Mouse (Mus musculus): Measurements from ENCODE around the gene Kif7. TPM values are rescaled to one million over a fixed set of nuclear protein-coding genes. Genes with fewer than 3 reads are reported as not detected.

The Kif7 gene
- polyA plus RNA-seq, 1 experiment from 2014 or later: 7.6 TPM

GRCm38 (mm10) chr7:79747659-79748058, 32.1 kb upstream of the Kif7 start:
- peaks cover 3% of the 10 kb centered on the region; the same call in 1 of the 2 replicates for H3K4me1 ChIP-seq (ENCODE audit: insufficient read depth)
- ATAC-seq (ENCODE audit: insufficient read depth): no peak
- no peak overlapping the region for H3K27ac ChIP-seq (ENCODE audit: low read depth)
- no peaks in the 10 kb centered on the region for H3K9me3 ChIP-seq (ENCODE audit: low read depth, low read length)
- no peak for DNase-seq
- no peaks in the 10 kb centered on the region for H3K27me3 ChIP-seq (ENCODE audit: insufficient read depth, low read length)
- no peaks in the 10 kb centered on the region for H3K36me3 ChIP-seq (ENCODE audit: insufficient read depth)
- H3K4me3 ChIP-seq (ENCODE audit: low read depth, low read length): no peak overlapping the region
- 79% methylated on average over 6 of the region's 6 CpGs for WGBS
- no peak for TF ChIP-seq CTCF (IDR thresholded peaks at IDR 0.05; ENCODE audit: low read depth)
- H3K4me2 ChIP-seq: no peak overlapping the region
- H3K9ac ChIP-seq: no peak overlapping the region

- H3K27ac ChIP-seq (ENCODE audit: low read depth): no peak overlapping the region
Observed at GRCm38 (mm10) chr7:79744585-79744984, 29.1 kb upstream of the Kif7 start.

GRCm38 (mm10) chr7:79744051-79744450, 28.5 kb upstream of the Kif7 start:
- WGBS: 91% methylated on average over 9 of the region's 9 CpGs

More at GRCm38 (mm10) chr7:79744585-79744984, 29.1 kb upstream of the Kif7 start:
- no peak for TF ChIP-seq CTCF (IDR thresholded peaks at IDR 0.05; ENCODE audit: low read depth)
- H3K36me3 ChIP-seq (ENCODE audit: insufficient read depth): no peaks in the 10 kb centered on the region
- DNase-seq: no peak
- no peak for ATAC-seq (ENCODE audit: insufficient read depth)
- no peak overlapping the region for H3K4me3 ChIP-seq (ENCODE audit: low read depth, low read length)
- 82% methylated on average over 5 of the region's 5 CpGs for WGBS
- H3K9me3 ChIP-seq (ENCODE audit: low read depth, low read length): no peaks in the 10 kb centered on the region
- H3K4me1 ChIP-seq (ENCODE audit: insufficient read depth): peaks cover 3% of the 10 kb centered on the region; the same call in 1 of the 2 replicates
- no peaks in the 10 kb centered on the region for H3K27me3 ChIP-seq (ENCODE audit: insufficient read depth, low read length)
- H3K4me2 ChIP-seq: no peak overlapping the region
- no peak overlapping the region for H3K9ac ChIP-seq

GRCm38 (mm10) chr7:79742659-79743536, 27.4 kb upstream of the Kif7 start, which contains the start of the genes Pex11a and Wdr93:
Gene Pex11a, minus strand, starts transcription at chr7:79743131.
Gene Wdr93, plus strand, starts transcription at chr7:79743163.
- Histone ChIP-seq H3K27me3 (ENCODE audit: insufficient read depth, low read length) (no peaks in the 10 kb centered on the region), H3K36me3 (ENCODE audit: insufficient read depth) (no peaks in the 10 kb centered on the region), H3K27ac (ENCODE audit: low read depth) (no peak within 1 kb of the TSS), H3K4me3 (ENCODE audit: low read depth, low read length) (peak within 1 kb of the TSS; percentile 71), H3K4me2 (peak within 1 kb of the TSS; percentile 99), H3K4me1 (ENCODE audit: insufficient read depth) (peaks cover 3% of the 10 kb centered on the region; the same call in 1 of the 2 replicates), H3K9ac (peak within 1 kb of the TSS; percentile 59), H3K9me3 (ENCODE audit: low read depth, low read length) (no peaks in the 10 kb centered on the region)
- peak; percentile 94 for DNase-seq
- peak; percentile 92 for ATAC-seq (ENCODE audit: insufficient read depth)
- 2% methylated on average over 46 of the region's 46 CpGs for WGBS
- peak; percentile 19; the same call in 1 of the 2 replicates for TF ChIP-seq CTCF (IDR thresholded peaks at IDR 0.05; ENCODE audit: low read depth)

More at GRCm38 (mm10) chr7:79744051-79744450, 28.5 kb upstream of the Kif7 start:
- ATAC-seq (ENCODE audit: insufficient read depth): no peak
- no peaks in the 10 kb centered on the region for H3K27me3 ChIP-seq (ENCODE audit: insufficient read depth, low read length)
- TF ChIP-seq CTCF (IDR thresholded peaks at IDR 0.05; ENCODE audit: low read depth): no peak
- H3K4me1 ChIP-seq (ENCODE audit: insufficient read depth): peaks cover 3% of the 10 kb centered on the region; the same call in 1 of the 2 replicates
- H3K9ac ChIP-seq: no peak overlapping the region
- DNase-seq: no peak
- H3K36me3 ChIP-seq (ENCODE audit: insufficient read depth): no peaks in the 10 kb centered on the region
- no peak overlapping the region for H3K4me2 ChIP-seq
- H3K9me3 ChIP-seq (ENCODE audit: low read depth, low read length): no peaks in the 10 kb centered on the region
- H3K4me3 ChIP-seq (ENCODE audit: low read depth, low read length): no peak overlapping the region
- no peak overlapping the region for H3K27ac ChIP-seq (ENCODE audit: low read depth)

DNA sequence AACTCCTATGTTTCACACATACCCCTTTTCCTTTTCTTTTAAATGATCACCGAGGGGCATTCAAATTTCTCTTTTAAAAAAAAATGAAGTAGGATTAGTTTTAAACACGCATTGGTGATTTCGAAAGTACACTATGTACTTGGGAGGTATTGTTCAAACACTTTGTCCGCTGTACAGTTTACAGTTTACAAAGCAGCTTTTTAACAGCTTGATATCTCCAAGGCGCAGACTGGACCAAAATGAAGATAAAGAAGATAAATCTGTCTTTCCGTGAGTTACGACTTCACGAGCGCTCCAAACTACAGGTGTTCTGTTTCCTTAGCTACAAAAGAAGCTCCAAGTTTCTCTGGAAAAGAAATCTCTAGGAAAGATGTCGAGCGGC, 26.7 kb upstream of the Kif7 start:
- DNase-seq (no peak), ATAC-seq (ENCODE audit: insufficient read depth) (no peak)
- Histone ChIP-seq H3K4me1 (ENCODE audit: insufficient read depth) (peaks cover 3% of the 10 kb centered on the region; the same call in 1 of the 2 replicates), H3K4me3 (ENCODE audit: low read depth, low read length) (peak overlapping the region; percentile 71), H3K27me3 (ENCODE audit: insufficient read depth, low read length) (no peaks in the 10 kb centered on the region), H3K27ac (ENCODE audit: low read depth) (no peak overlapping the region), H3K9ac (peak overlapping the region; percentile 59), H3K9me3 (ENCODE audit: low read depth, low read length) (no peaks in the 10 kb centered on the region), H3K4me2 (peak overlapping the region; percentile 99), H3K36me3 (ENCODE audit: insufficient read depth) (no peaks in the 10 kb centered on the region)
- WGBS: 13% methylated on average over 11 of the region's 11 CpGs
- no peak for TF ChIP-seq CTCF (IDR thresholded peaks at IDR 0.05; ENCODE audit: low read depth)

- Histone ChIP-seq H3K27me3 (ENCODE audit: insufficient read depth, low read length) (no peaks in the 10 kb centered on the region), H3K4me2 (no peak overlapping the region), H3K9ac (no peak overlapping the region), H3K4me3 (ENCODE audit: low read depth, low read length) (no peak overlapping the region), H3K9me3 (ENCODE audit: low read depth, low read length) (no peaks in the 10 kb centered on the region), H3K4me1 (ENCODE audit: insufficient read depth) (peaks cover 3% of the 10 kb centered on the region; the same call in 1 of the 2 replicates), H3K36me3 (ENCODE audit: insufficient read depth) (no peaks in the 10 kb centered on the region), H3K27ac (ENCODE audit: low read depth) (no peak overlapping the region)
- WGBS: 81% methylated on average over 4 of the region's 4 CpGs
- no peak for TF ChIP-seq CTCF (IDR thresholded peaks at IDR 0.05; ENCODE audit: low read depth)
- ATAC-seq (ENCODE audit: insufficient read depth) (no peak), DNase-seq (no peak)
Observed at GRCm38 (mm10) chr7:79740279-79740678, 24.8 kb upstream of the Kif7 start.

DNA sequence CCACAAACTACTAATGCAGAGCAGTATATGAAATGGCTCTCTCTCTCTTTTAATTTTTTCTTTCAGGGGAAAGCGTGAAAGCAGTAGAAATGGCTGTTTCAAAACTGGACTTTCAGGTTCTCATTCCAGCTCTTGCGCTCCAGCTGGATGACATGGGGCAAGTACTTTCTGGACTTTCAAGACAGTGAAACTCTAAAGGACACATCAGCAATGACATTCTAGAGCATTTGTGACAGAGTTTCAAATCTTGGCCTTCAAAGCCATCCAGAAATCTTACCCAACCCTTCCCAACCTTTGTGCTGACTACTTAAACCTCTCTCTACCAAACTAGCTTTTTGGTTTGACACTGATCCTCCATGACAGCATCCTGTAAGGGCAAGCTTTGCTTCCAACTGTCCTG, 23.4 kb upstream of the Kif7 start:
- H3K36me3 ChIP-seq (ENCODE audit: insufficient read depth): no peaks in the 10 kb centered on the region
- H3K9me3 ChIP-seq (ENCODE audit: low read depth, low read length): no peaks in the 10 kb centered on the region
- DNase-seq: no peak
- H3K9ac ChIP-seq: no peak overlapping the region
- no peaks in the 10 kb centered on the region for H3K27me3 ChIP-seq (ENCODE audit: insufficient read depth, low read length)
- no peak for ATAC-seq (ENCODE audit: insufficient read depth)
- 78% methylated on average over 2 of the region's 2 CpGs for WGBS
- no peak overlapping the region for H3K27ac ChIP-seq (ENCODE audit: low read depth)
- H3K4me1 ChIP-seq (ENCODE audit: insufficient read depth): peaks cover 3% of the 10 kb centered on the region; the same call in 1 of the 2 replicates
- no peak for TF ChIP-seq CTCF (IDR thresholded peaks at IDR 0.05; ENCODE audit: low read depth)
- no peak overlapping the region for H3K4me3 ChIP-seq (ENCODE audit: low read depth, low read length)
- H3K4me2 ChIP-seq: no peak overlapping the region

All from lung, embryonic 14.5 days (tissue).